Mouse (Mus musculus) megakaryocyte, embryonic 14.5 days (primary cell): ENCODE data around the gene Matk.

Source experiments
- FLI1 ChIP-seq: IDR thresholded peaks from 2 replicates; pipeline ENCODE4 v1.6.1; 2012; ENCODE audit warnings: low read length, inconsistent platforms, mixed read lengths
- GATA1 ChIP-seq: IDR thresholded peaks from 3 replicates; pipeline ENCODE4 v1.6.1; 2012; ENCODE audit warnings: mixed read lengths, low read length, inconsistent platforms, borderline replicate concordance

GRCm38 (mm10) chr10:81230438-81231332 is 22.1 kb upstream of the Matk start, which contains the start of gene Atcay:
- TF ChIP-seq GATA1 = no peak
- TF ChIP-seq FLI1 = no peak
